Mouse (Mus musculus) bone marrow macrophage, adult 2 months (primary cell): ENCODE measurements around the gene Klf15. TPM values are rescaled to one million over a fixed set of nuclear protein-coding genes. Genes with fewer than 3 reads are reported as not detected.

ENCODE experiments used
- H3K27ac ChIP-seq: 2 replicates; pipeline ENCODE4 v1.5.1; 2012; ENCODE audit warnings: low read depth, low read length; ENCODE audit not compliant: insufficient read depth
- H3K4me1 ChIP-seq: 2 replicates; pipeline ENCODE4 v1.6.1; 2012; ENCODE audit warnings: low read length; ENCODE audit not compliant: control insufficient read depth, insufficient read depth
- H3K4me3 ChIP-seq: 2 replicates; pipeline ENCODE4 v1.5.1; 2012; ENCODE audit warnings: mild to moderate bottlenecking, low read length, moderate library complexity; ENCODE audit not compliant: insufficient read depth
- CTCF ChIP-seq: IDR thresholded peaks from 2 replicates; pipeline ENCODE4 v1.5.1; 2012; ENCODE audit warnings: low read depth, mild to moderate bottlenecking, low read length, moderate library complexity
- POLR2A ChIP-seq: IDR thresholded peaks from 2 replicates; pipeline ENCODE4 v1.6.1; 2012; ENCODE audit warnings: mild to moderate bottlenecking, low read depth, low read length, borderline replicate concordance
- polyA plus RNA-seq: library from polyadenylated mRNA; stranded (reverse); fragments of >200 nt; gene quantifications from 2 replicates; pipeline ENCODE4 v1.2.4, GENCODE M21; 2012; ENCODE audit not compliant: missing spikeins, insufficient read depth, insufficient read length

Gene Klf15
- polyA plus RNA-seq, 1 experiment, result not detected

- no peak overlapping the region for H3K4me3 ChIP-seq
- H3K4me1 ChIP-seq, result no peaks in the 10 kb centered on the region
- TF ChIP-seq POLR2A (no peak), CTCF (no peak)
- H3K27ac ChIP-seq, result no peak overlapping the region
These were observed 25.2 kb downstream of the Klf15 start for GRCm38 (mm10) chr6:90487531-90487930.

GRCm38 (mm10) chr6:90489532-90489931 lies 27.2 kb downstream of the Klf15 start:
- H3K4me3 ChIP-seq, result no peak overlapping the region
- no peaks in the 10 kb centered on the region; the same call in 1 of the 2 replicates for H3K4me1 ChIP-seq
- TF ChIP-seq POLR2A (no peak), CTCF (no peak)

GRCm38 (mm10) chr6:90490976-90491375 lies 28.6 kb downstream of the Klf15 start:
- no peak overlapping the region for H3K27ac ChIP-seq
- H3K4me3 ChIP-seq, result no peak overlapping the region
- H3K4me1 ChIP-seq, result no peaks in the 10 kb centered on the region; the same call in 1 of the 2 replicates
- TF ChIP-seq POLR2A (no peak), CTCF (no peak)

More at GRCm38 (mm10) chr6:90489532-90489931, 27.2 kb downstream of the Klf15 start:
- no peak overlapping the region for H3K27ac ChIP-seq

GRCm38 (mm10) chr6:90491956-90492744 lies 29.8 kb downstream of the Klf15 start:
- no peak overlapping the region for H3K27ac ChIP-seq
- no peak for TF ChIP-seq CTCF
- no peak for TF ChIP-seq POLR2A
- no peak overlapping the region for H3K4me3 ChIP-seq
- peaks cover 3% of the 10 kb centered on the region; the same call in 1 of the 2 replicates for H3K4me1 ChIP-seq

GRCm38 (mm10) chr6:90494155-90494554 lies 31.8 kb downstream of the Klf15 start:
- Histone ChIP-seq H3K4me3 (no peak overlapping the region), H3K27ac (no peak overlapping the region), H3K4me1 (peaks cover 3% of the 10 kb centered on the region; the same call in 1 of the 2 replicates)
- TF ChIP-seq POLR2A, result no peak
- no peak for TF ChIP-seq CTCF

- H3K4me1 ChIP-seq, result peaks cover 3% of the 10 kb centered on the region; the same call in 1 of the 2 replicates
- TF ChIP-seq CTCF, result no peak
- TF ChIP-seq POLR2A, result no peak
- H3K4me3 ChIP-seq, result no peak overlapping the region
- H3K27ac ChIP-seq, result no peak overlapping the region
These were observed 32.2 kb downstream of the Klf15 start for GRCm38 (mm10) chr6:90494566-90494965.

GRCm38 (mm10) chr6:90495282-90495912 lies 33.0 kb downstream of the Klf15 start:
- Histone ChIP-seq H3K4me3 (no peak overlapping the region), H3K27ac (no peak overlapping the region), H3K4me1 (peaks cover 3% of the 10 kb centered on the region; the same call in 1 of the 2 replicates)
- no peak for TF ChIP-seq POLR2A
- no peak for TF ChIP-seq CTCF

- no peak for TF ChIP-seq POLR2A
- TF ChIP-seq CTCF, result no peak
- H3K4me1 ChIP-seq, result peaks cover 3% of the 10 kb centered on the region; the same call in 1 of the 2 replicates
- H3K27ac ChIP-seq, result no peak overlapping the region
- no peak overlapping the region for H3K4me3 ChIP-seq
These were observed 33.8 kb downstream of the Klf15 start for GRCm38 (mm10) chr6:90496217-90496616.

GRCm38 (mm10) chr6:90499509-90499908 lies 37.1 kb downstream of the Klf15 start:
- H3K27ac ChIP-seq, result no peak overlapping the region
- TF ChIP-seq POLR2A, result no peak
- TF ChIP-seq CTCF, result no peak
- peaks cover 3% of the 10 kb centered on the region; the same call in 1 of the 2 replicates for H3K4me1 ChIP-seq
- no peak overlapping the region for H3K4me3 ChIP-seq
